Mouse (Mus musculus): ENCODE data around the gene Rpl12. TPM values are rescaled to one million over a fixed set of nuclear protein-coding genes. Genes with fewer than 3 reads are reported as not detected.

Rpl12 gene
- polyA plus RNA-seq, 1 experiment from 2014 or later: 78.4 TPM

DNA sequence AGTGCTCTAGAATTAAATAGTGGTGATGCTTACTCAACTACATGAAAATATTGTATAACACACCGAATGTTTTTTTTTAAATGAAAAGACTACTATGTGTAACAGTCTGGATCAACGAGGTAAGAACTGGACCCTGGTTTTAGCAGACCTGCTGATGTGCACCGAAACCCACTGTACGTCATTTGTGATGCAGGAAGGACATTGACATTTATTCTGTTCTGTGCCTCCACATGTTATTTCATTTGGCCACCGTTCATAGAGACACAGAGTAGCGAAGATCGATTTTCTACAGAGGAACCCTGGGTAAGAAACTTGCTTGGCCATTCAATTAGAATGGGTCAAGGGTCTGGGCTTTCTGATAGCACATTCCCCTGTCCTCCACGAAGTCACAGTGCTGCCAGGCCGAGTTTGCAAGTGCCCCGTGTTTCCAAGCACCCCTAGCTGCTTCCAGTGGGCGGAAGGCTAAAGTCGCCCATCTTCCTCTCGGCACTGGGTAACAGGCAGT, 4.9 kb downstream of the Rpl12 start:
- Histone ChIP-seq H3K27ac (ENCODE audit: low read length) (peak overlapping the region; percentile 98), H3K4me2 (replicated peaks; ENCODE audit: low read depth, low read length) (peak overlapping the region; percentile 86), H3K4me1 (ENCODE audit: insufficient read depth, low read depth, low read length) (peaks cover 13% of the 10 kb centered on the region), H3K9me3 (ENCODE audit: low read length) (no peaks in the 10 kb centered on the region), H3K9ac (replicated peaks; ENCODE audit: low read depth) (peak overlapping the region; percentile 70), H3K4me3 (ENCODE audit: low read depth, low read length) (peak overlapping the region; percentile 67), H3K27me3 (replicated peaks; ENCODE audit: insufficient read depth, low read length) (no peaks in the 10 kb centered on the region), H3K36me3 (ENCODE audit: insufficient read depth, low read length) (peaks cover 3% of the 10 kb centered on the region; the same call in 1 of the 2 replicates)
- 7% methylated on average over 13 of the region's 13 CpGs for WGBS
- TF ChIP-seq EP300 (IDR thresholded peaks at IDR 0.05) (no peak), CTCF (IDR thresholded peaks at IDR 0.05) (no peak)
- ATAC-seq: no peak; the same call in 1 of the 2 replicates
- DNase-seq (ENCODE audit: low spot score): no peak

DNA sequence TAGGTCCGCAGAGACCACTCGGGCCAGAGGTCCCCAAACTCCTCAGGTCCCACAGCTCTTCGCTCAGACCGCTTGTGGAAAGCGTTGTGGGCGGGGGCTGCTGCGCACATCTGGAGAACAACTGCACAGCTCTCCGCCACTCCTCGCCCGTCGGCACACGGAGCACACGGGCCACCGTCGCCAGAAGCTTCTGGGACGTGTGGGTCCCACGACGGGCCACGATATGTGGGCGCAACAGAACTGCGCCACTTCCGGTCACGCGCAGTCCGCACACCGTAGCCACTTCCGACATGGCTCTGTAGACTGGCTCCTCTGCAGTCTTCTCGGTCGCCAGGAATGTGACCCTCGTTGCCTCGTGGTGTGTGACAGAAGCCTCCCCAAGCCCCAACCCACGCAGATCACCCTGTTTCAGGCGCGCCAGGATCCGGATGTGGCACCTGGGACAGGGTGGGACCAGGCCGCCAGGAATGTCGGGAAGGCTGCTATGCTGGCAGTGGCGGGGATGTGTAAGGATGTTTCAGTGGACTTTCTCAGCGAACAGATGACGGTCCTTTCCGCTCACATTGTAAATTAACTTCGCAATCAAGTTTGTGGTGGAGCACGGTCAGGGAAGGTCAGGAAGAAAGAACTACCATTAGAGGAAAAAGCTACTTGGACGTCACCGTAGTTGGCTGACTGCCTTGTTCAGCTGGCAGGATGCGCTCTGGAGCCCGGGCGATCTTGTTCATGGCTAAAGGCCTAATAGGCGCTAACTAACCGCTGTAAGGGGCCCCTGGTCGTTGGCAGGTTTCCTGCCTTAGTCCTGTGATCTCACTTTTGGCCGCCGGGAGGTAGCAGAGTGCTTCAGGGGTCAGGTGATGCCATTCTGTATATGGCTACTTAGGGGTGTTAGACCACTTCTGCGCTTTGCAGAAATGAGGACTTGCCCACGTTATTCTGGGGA, 5.6 kb downstream of the Rpl12 start:
- H3K27me3 ChIP-seq (replicated peaks; ENCODE audit: insufficient read depth, low read length): no peaks in the 10 kb centered on the region
- H3K4me2 ChIP-seq (replicated peaks; ENCODE audit: low read depth, low read length): peak overlapping the region; percentile 86
- H3K4me3 ChIP-seq (ENCODE audit: low read depth, low read length): peak overlapping the region; percentile 67
- peak; percentile 35 for TF ChIP-seq EP300 (IDR thresholded peaks at IDR 0.05)
- TF ChIP-seq CTCF (IDR thresholded peaks at IDR 0.05): peak; percentile 75
- under 1% methylated on average over 55 of the region's 55 CpGs for WGBS
- H3K4me1 ChIP-seq (ENCODE audit: insufficient read depth, low read depth, low read length): peaks cover 12% of the 10 kb centered on the region
- H3K27ac ChIP-seq (ENCODE audit: low read length): peak overlapping the region; percentile 98
- peak overlapping the region; percentile 70 for H3K9ac ChIP-seq (replicated peaks; ENCODE audit: low read depth)
- H3K36me3 ChIP-seq (ENCODE audit: insufficient read depth, low read length): peaks cover 3% of the 10 kb centered on the region; the same call in 1 of the 2 replicates
- no peaks in the 10 kb centered on the region for H3K9me3 ChIP-seq (ENCODE audit: low read length)
- ATAC-seq: peak; percentile 94
- peak; percentile 94 for DNase-seq (ENCODE audit: low spot score)

DNA sequence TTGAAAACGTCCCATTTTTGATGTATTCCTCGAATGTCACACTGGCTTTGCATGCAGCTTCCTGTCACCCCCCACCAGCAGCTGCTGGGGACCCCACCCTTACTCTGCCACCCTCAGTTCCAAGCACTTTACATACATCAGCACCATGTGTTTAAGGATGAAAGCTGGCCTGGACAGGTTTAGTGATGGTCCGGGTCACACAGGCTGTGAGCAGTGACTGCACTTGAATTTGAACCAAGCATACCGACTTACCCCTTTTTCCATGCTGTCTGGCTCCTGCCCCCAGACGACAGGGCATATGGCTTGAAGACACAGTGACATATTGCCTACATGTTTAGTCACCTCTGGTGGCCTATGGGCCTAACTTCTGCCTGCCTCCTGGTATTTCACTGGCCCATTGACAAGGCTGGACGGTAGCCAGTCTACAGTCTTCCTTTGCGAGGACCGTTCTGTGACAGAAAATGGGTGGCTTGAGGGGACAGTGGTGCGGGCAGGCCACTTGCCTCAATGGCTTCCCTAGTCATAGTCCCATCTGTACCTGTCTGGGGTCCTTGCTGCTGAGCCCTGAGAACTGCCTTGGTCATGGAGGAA, 6.8 kb downstream of the Rpl12 start:
- Histone ChIP-seq H3K4me2 (replicated peaks; ENCODE audit: low read depth, low read length) (0 out of 2 replicates have a peak overlapping the region, but pooled peaks have one; percentile 86), H3K9ac (replicated peaks; ENCODE audit: low read depth) (no peak overlapping the region), H3K27ac (ENCODE audit: low read length) (no peak overlapping the region; the same call in 1 of the 2 replicates), H3K27me3 (replicated peaks; ENCODE audit: insufficient read depth, low read length) (no peaks in the 10 kb centered on the region), H3K36me3 (ENCODE audit: insufficient read depth, low read length) (peaks cover 3% of the 10 kb centered on the region), H3K4me3 (ENCODE audit: low read depth, low read length) (no peak overlapping the region), H3K4me1 (ENCODE audit: insufficient read depth, low read depth, low read length) (peaks cover 6% of the 10 kb centered on the region; the same call in 1 of the 2 replicates), H3K9me3 (ENCODE audit: low read length) (no peaks in the 10 kb centered on the region)
- DNase-seq (ENCODE audit: low spot score) (no peak), ATAC-seq (no peak)
- WGBS: 78% methylated on average over 9 of the region's 9 CpGs
- TF ChIP-seq CTCF (IDR thresholded peaks at IDR 0.05): no peak

DNA sequence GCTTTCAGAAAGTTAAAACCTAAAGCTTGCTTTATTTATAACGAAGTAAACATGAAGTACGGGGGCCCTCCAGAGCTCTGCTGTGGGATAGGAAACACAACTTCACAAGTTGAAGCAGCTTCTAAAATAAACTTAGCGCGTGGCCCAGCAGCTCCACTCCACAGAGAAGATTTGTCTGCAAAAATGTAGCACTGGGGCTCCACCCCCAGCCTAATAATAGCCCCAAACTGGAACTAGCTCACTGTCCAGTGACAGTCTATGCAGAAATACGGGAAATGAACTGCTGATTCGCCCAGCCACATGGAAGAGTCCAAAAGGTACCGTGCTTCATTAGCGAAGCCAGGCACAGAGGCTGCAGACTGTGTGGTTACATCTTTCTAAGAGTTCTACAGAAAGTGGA, 8.0 kb downstream of the Rpl12 start:
- Histone ChIP-seq H3K9me3 (ENCODE audit: low read length) (no peaks in the 10 kb centered on the region), H3K4me3 (ENCODE audit: low read depth, low read length) (no peak overlapping the region), H3K27ac (ENCODE audit: low read length) (no peak overlapping the region), H3K4me2 (replicated peaks; ENCODE audit: low read depth, low read length) (no peak overlapping the region), H3K36me3 (ENCODE audit: insufficient read depth, low read length) (peaks cover 2% of the 10 kb centered on the region; the same call in 1 of the 2 replicates), H3K27me3 (replicated peaks; ENCODE audit: insufficient read depth, low read length) (no peaks in the 10 kb centered on the region), H3K4me1 (ENCODE audit: insufficient read depth, low read depth, low read length) (peaks cover 6% of the 10 kb centered on the region; the same call in 1 of the 2 replicates), H3K9ac (replicated peaks; ENCODE audit: low read depth) (no peak overlapping the region)
- TF ChIP-seq EP300 (IDR thresholded peaks at IDR 0.05) (no peak), CTCF (IDR thresholded peaks at IDR 0.05) (no peak)
- WGBS: 74% methylated on average over 8 of the region's 8 CpGs
- ATAC-seq (no peak), DNase-seq (ENCODE audit: low spot score) (no peak)

DNA sequence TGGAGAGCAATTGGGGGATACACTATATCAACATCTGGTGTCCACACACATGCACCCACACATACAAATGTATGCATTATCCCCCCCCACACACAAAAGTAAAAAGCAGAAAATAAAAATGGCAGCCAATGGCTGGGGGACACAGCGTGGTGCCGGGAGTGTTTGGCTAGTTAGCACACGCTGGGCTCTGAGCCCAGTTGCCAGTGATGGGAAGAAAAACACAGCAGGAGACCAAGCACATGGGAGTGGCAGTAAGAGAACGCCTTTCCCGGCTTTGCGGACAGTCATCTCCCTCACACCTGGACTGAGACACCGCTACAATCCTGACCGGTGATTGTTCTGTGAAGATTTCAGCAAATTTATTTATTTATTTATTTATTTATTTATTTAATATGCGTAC, 9.9 kb downstream of the Rpl12 start:
- H3K9me3 ChIP-seq (ENCODE audit: low read length): no peaks in the 10 kb centered on the region
- peaks cover 3% of the 10 kb centered on the region; the same call in 1 of the 2 replicates for H3K36me3 ChIP-seq (ENCODE audit: insufficient read depth, low read length)
- DNase-seq (ENCODE audit: low spot score) (no peak), ATAC-seq (no peak)
- 52% methylated on average over 9 of the region's 9 CpGs for WGBS
- H3K4me2 ChIP-seq (replicated peaks; ENCODE audit: low read depth, low read length): no peak overlapping the region
- H3K9ac ChIP-seq (replicated peaks; ENCODE audit: low read depth): no peak overlapping the region
- no peak overlapping the region for H3K4me3 ChIP-seq (ENCODE audit: low read depth, low read length)
- TF ChIP-seq CTCF (IDR thresholded peaks at IDR 0.05) (no peak), EP300 (IDR thresholded peaks at IDR 0.05) (no peak)
- no peak overlapping the region for H3K27ac ChIP-seq (ENCODE audit: low read length)
- peaks cover 6% of the 10 kb centered on the region; the same call in 1 of the 2 replicates for H3K4me1 ChIP-seq (ENCODE audit: insufficient read depth, low read depth, low read length)
- H3K27me3 ChIP-seq (replicated peaks; ENCODE audit: insufficient read depth, low read length): no peaks in the 10 kb centered on the region

DNA sequence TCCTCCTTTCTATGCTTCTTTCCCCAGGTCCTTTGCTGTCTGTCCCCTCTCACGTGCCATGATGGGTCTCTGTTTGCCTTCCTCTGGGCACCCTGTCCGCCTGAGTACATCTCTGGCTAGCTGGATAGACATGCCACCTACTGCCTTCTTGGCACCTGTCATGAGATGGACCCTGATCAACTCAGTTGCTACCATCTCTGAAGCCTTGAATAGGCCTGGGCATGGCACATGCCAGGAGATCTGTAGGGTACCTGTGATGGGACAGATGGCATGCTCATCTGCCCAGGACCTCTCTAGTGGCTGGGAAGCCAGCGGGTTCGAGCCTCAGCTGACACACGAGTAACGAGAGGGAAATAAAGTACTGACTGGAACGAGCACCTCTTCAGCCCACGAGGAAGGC, 12.9 kb downstream of the Rpl12 start:
- DNase-seq (ENCODE audit: low spot score) (no peak), ATAC-seq (no peak)
- no peak overlapping the region for H3K4me2 ChIP-seq (replicated peaks; ENCODE audit: low read depth, low read length)
- no peak overlapping the region for H3K27ac ChIP-seq (ENCODE audit: low read length)
- no peaks in the 10 kb centered on the region for H3K27me3 ChIP-seq (replicated peaks; ENCODE audit: insufficient read depth, low read length)
- H3K36me3 ChIP-seq (ENCODE audit: insufficient read depth, low read length): peaks cover 3% of the 10 kb centered on the region; the same call in 1 of the 2 replicates
- WGBS: 88% methylated on average over 8 of the region's 8 CpGs
- TF ChIP-seq EP300 (IDR thresholded peaks at IDR 0.05): no peak
- no peak for TF ChIP-seq CTCF (IDR thresholded peaks at IDR 0.05)
- H3K9ac ChIP-seq (replicated peaks; ENCODE audit: low read depth): no peak overlapping the region
- H3K4me1 ChIP-seq (ENCODE audit: insufficient read depth, low read depth, low read length): no peaks in the 10 kb centered on the region
- H3K9me3 ChIP-seq (ENCODE audit: low read length): no peaks in the 10 kb centered on the region
- no peak overlapping the region for H3K4me3 ChIP-seq (ENCODE audit: low read depth, low read length)

All from lung, postnatal 0 days (tissue).